Mouse (Mus musculus): Measurements from ENCODE around the gene 4933434E20Rik. TPM values are rescaled to one million over a fixed set of nuclear protein-coding genes. Genes with fewer than 3 reads are reported as not detected.
A peak's percentile ranks its signal among the peaks of the same experiment; 100 is the strongest.

Gene 4933434E20Rik
- polyA plus RNA-seq (2012; rRNA removed), result 93.9 and 94.1 TPM in 2 replicates

GRCm38 (mm10) chr3:90051441-90052350 lies at the start of gene 4933434E20Rik:
4933434E20Rik (plus strand) TSS chr3:90051636.
- DNase-seq (ENCODE audit: extremely low spot score in 1 of 2, low spot score in 1 of 2), result peak in 1 of 2 experiments; percentile 50

- DNase-seq (ENCODE audit: extremely low spot score in 1 of 2, low spot score in 1 of 2), result no peak
These were observed 47.2 kb upstream of the 4933434E20Rik start for GRCm38 (mm10) chr3:90004091-90004796.

- DNase-seq (ENCODE audit: extremely low spot score in 1 of 2, low spot score in 1 of 2), result no peak
These were observed 41.1 kb upstream of the 4933434E20Rik start for GRCm38 (mm10) chr3:90010291-90010690.

- DNase-seq (ENCODE audit: extremely low spot score in 1 of 2, low spot score in 1 of 2), result no peak
These were observed 34.8 kb upstream of the 4933434E20Rik start for GRCm38 (mm10) chr3:90016626-90017025.

GRCm38 (mm10) chr3:90034653-90035052 lies 16.8 kb upstream of the 4933434E20Rik start:
- DNase-seq (ENCODE audit: extremely low spot score in 1 of 2, low spot score in 1 of 2), result no peak

- no peak for DNase-seq (ENCODE audit: extremely low spot score in 1 of 2, low spot score in 1 of 2)
These were observed 15.2 kb upstream of the 4933434E20Rik start for GRCm38 (mm10) chr3:90036263-90036662.

GRCm38 (mm10) chr3:90049691-90050090 lies 1.7 kb upstream of the 4933434E20Rik start:
- no peak for DNase-seq (ENCODE audit: extremely low spot score in 1 of 2, low spot score in 1 of 2)

GRCm38 (mm10) chr3:90052351-90053241 lies 1.2 kb downstream of the 4933434E20Rik start, which contains the start of gene Ubap2l:
Ubap2l (minus strand) TSS chr3:90052628.
- peak; percentile 83 to 91 for DNase-seq (ENCODE audit: extremely low spot score in 1 of 2, low spot score in 1 of 2)

GRCm38 (mm10) chr3:90061549-90061948 lies 10.1 kb downstream of the 4933434E20Rik start:
- DNase-seq (ENCODE audit: extremely low spot score in 1 of 2, low spot score in 1 of 2), result no peak

- DNase-seq (ENCODE audit: extremely low spot score in 1 of 2, low spot score in 1 of 2), result no peak
These were observed 11.1 kb downstream of the 4933434E20Rik start for GRCm38 (mm10) chr3:90062539-90062938.

GRCm38 (mm10) chr3:90064383-90064782 lies 12.9 kb downstream of the 4933434E20Rik start:
- no peak for DNase-seq (ENCODE audit: extremely low spot score in 1 of 2, low spot score in 1 of 2)

- DNase-seq (ENCODE audit: extremely low spot score in 1 of 2, low spot score in 1 of 2), result peak in 1 of 2 experiments; percentile 78
These were observed 14.1 kb downstream of the 4933434E20Rik start for GRCm38 (mm10) chr3:90065553-90065952.

- no peak for DNase-seq (ENCODE audit: extremely low spot score in 1 of 2, low spot score in 1 of 2)
These were observed 16.4 kb downstream of the 4933434E20Rik start for GRCm38 (mm10) chr3:90067851-90068250.

- DNase-seq (ENCODE audit: extremely low spot score in 1 of 2, low spot score in 1 of 2), result no peak
These were observed 18.3 kb downstream of the 4933434E20Rik start for GRCm38 (mm10) chr3:90069688-90070087.

- DNase-seq (ENCODE audit: extremely low spot score in 1 of 2, low spot score in 1 of 2), result no peak
These were observed 20.9 kb downstream of the 4933434E20Rik start, which contains the start of gene Tpm3 for GRCm38 (mm10) chr3:90072294-90072693. Tpm3 (plus strand) TSS chr3:90072649.

GRCm38 (mm10) chr3:90076921-90077716 lies 25.7 kb downstream of the 4933434E20Rik start:
- DNase-seq (ENCODE audit: extremely low spot score in 1 of 2, low spot score in 1 of 2), result peak; percentile 58 to 93

- no peak for DNase-seq (ENCODE audit: extremely low spot score in 1 of 2, low spot score in 1 of 2)
These were observed 26.8 kb downstream of the 4933434E20Rik start for GRCm38 (mm10) chr3:90078224-90078623.

GRCm38 (mm10) chr3:90079133-90079762 lies 27.8 kb downstream of the 4933434E20Rik start:
- peak; percentile 85 to 92 for DNase-seq (ENCODE audit: extremely low spot score in 1 of 2, low spot score in 1 of 2)
